Mouse (Mus musculus) intestine, postnatal 0 days (tissue): ENCODE measurements around the gene Cavin2. TPM values are rescaled to one million over a fixed set of nuclear protein-coding genes. Genes with fewer than 3 reads are reported as not detected.

ENCODE experiments used
- ATAC-seq: fragments of 200-750 bp; cut with Nextera tagmentation; 2 replicates; pipeline ENCODE4 v1.8.0; 2017; ENCODE audit warnings: mild to moderate bottlenecking, moderate TSS enrichment, moderate library complexity
- H3K27ac ChIP-seq: fragments of 300-500 bp; sonication (generic); 2 replicates; pipeline ENCODE4 v1.5.1; 2014; ENCODE audit warnings: mild to moderate bottlenecking, low read depth, low read length, moderate library complexity
- H3K27me3 ChIP-seq: fragments of 300-500 bp; sonication (generic); replicated peaks from 2 replicates; pipeline ENCODE4 v1.6.1; 2014; ENCODE audit warnings: low read length, mixed read lengths; ENCODE audit not compliant: control insufficient read depth, insufficient read depth
- H3K36me3 ChIP-seq: fragments of 300-500 bp; sonication (generic); 2 replicates; pipeline ENCODE4 v1.6.1; 2014; ENCODE audit warnings: mild to moderate bottlenecking, moderate library complexity; ENCODE audit not compliant: control insufficient read depth, insufficient read depth
- H3K4me1 ChIP-seq: fragments of 300-500 bp; sonication (generic); replicated peaks from 2 replicates; pipeline ENCODE4 v1.6.1; 2014; ENCODE audit warnings: antibody characterized with exemption, low read length, mixed read lengths; ENCODE audit not compliant: control insufficient read depth, insufficient read depth
- H3K4me2 ChIP-seq: fragments of 300-500 bp; sonication (generic); replicated peaks from 2 replicates; pipeline ENCODE4 v1.6.1; 2014; ENCODE audit warnings: low read depth, mild to moderate bottlenecking, moderate library complexity
- H3K4me3 ChIP-seq: fragments of 300-500 bp; sonication (generic); 2 replicates; pipeline ENCODE4 v1.5.1; 2014; ENCODE audit warnings: low read depth, low read length
- H3K9ac ChIP-seq: fragments of 300-500 bp; sonication (generic); 2 replicates; pipeline ENCODE4 v1.6.1; 2014; ENCODE audit warnings: mild to moderate bottlenecking, low read depth, low read length
- H3K9me3 ChIP-seq: fragments of 300-500 bp; sonication (generic); 2 replicates; pipeline ENCODE4 v1.6.1; 2016; ENCODE audit warnings: mixed run types; ENCODE audit not compliant: control insufficient read depth
- CTCF ChIP-seq: sonication (generic); IDR thresholded peaks from 2 replicates; pipeline ENCODE4 v1.5.1; 2016; ENCODE audit warnings: low read depth, mild to moderate bottlenecking, control low read depth, antibody characterized with exemption, moderate library complexity
- WGBS: fragments of 180-500 bp; shearing (Covaris S2); extraction: QIAGEN DNeasy Blood & Tissue Kit; methylation state at CpG from one replicate; pipeline ENCODE4 v1.1.7; 2014; 5-methylcytosine and 5-hydroxymethylcytosine counted together
- polyA plus RNA-seq: library from polyadenylated mRNA; unstranded; fragments of >200 nt; fragmentation: Nextera tagmentation; extraction: Ambion mirVana; gene quantifications from 2 replicates; pipeline ENCODE4 v1.2.1, GENCODE M21; 2015

Gene Cavin2
- polyA plus RNA-seq, 1 experiment from 2014 or later, result 47.0 TPM

DNA sequence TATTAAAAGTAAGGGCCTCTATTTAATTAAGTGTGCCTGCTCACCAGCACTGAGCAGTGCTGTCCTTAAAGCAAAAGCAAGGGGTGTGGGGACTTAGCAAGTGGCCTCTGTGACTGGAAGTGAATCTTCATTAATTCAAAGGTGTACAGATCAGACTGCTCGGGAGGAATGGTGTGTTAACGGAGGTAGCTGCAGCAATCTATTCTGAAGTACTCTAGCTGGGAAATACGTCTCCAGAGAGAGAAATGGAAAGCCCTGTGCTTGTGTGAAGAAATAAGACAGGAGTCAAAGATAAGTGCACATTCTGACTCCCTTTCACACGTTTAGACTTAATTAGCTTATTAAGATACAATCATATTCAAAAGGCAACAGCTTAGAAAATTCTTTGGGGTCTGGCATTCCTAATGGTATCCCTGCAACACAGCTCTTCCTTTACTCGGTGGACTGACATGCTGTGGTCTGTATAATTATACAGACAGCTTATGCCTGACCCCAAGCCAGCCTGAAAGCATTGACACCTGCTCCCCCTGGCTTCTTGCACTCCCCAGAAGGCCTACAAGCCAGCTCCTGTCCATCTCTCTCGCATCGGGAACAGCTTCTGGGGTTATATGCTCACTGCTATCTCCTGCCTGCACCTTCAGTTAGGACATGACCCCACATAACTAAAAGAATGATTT, 60.5 kb downstream of the Cavin2 start:
- H3K9me3 ChIP-seq, result 0 out of 2 replicates have a peak, but pooled peaks cover 3% of the 10 kb centered on the region
- no peak overlapping the region for H3K27ac ChIP-seq
- H3K4me3 ChIP-seq, result no peak overlapping the region
- WGBS, result 63% methylated on average over 7 of the region's 7 CpGs
- no peaks in the 10 kb centered on the region for H3K27me3 ChIP-seq
- no peak for TF ChIP-seq CTCF
- no peak for ATAC-seq
- no peak overlapping the region for H3K4me2 ChIP-seq
- no peaks in the 10 kb centered on the region for H3K36me3 ChIP-seq
- H3K4me1 ChIP-seq, result no peaks in the 10 kb centered on the region
- H3K9ac ChIP-seq, result no peak overlapping the region

Other genes with a start within 250 kb of the Cavin2 start
- 14.9 and 15.7 TPM in 2 replicates for gene Nabp1, start 189.3 kb downstream of the Cavin2 start, polyA plus RNA-seq